Mouse (Mus musculus) embryo, embryonic 10 days (tissue): ENCODE measurements around the gene Galnt17.
A peak's percentile ranks its signal among the peaks of the same experiment; 100 is the strongest.

Experiments
- DNase-seq: peaks from one replicate; pipeline ENCODE4 v3.0.0-alpha.2; 2015; ENCODE audit warnings: low spot score

Galnt17 gene

DNA sequence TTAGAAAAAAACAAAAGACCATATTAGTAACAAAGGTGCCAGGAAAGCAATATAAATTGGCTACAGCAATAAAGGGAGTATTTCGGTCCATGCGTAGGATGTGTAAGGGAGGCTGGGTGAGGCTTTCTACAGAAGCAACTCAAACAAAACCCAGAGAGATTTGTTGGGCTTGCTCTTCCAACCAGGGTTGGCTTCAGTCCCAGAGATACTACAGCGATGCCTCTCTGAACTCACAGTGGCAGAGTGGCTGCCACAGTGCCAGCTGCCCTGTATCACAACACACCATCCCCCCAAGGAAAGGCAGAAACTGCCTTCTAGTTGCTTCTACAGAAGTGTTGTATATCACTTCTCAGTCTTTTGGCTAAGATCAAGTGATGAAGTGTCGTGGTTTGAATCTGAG, 66.6 kb downstream of the Galnt17 start:
- DNase-seq: no peak

DNA sequence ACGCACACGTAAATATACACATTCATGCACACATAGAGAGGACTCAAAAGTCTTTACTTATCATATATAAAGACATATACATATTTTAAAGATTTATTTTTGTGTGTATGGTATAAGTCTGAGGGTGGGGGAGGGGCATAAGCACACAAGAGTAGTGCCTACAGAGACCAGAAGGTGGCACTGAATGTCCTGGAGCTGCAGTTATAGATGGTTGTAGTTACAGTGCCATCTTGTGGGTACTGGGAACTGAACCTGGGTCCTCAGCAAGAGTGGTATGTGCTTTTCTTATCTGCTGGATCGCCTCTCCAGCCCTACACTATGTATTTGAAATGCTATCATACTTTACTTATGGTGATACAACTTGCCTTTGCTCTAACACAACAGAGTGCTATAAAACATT, 68.5 kb downstream of the Galnt17 start:
- no peak for DNase-seq

DNA sequence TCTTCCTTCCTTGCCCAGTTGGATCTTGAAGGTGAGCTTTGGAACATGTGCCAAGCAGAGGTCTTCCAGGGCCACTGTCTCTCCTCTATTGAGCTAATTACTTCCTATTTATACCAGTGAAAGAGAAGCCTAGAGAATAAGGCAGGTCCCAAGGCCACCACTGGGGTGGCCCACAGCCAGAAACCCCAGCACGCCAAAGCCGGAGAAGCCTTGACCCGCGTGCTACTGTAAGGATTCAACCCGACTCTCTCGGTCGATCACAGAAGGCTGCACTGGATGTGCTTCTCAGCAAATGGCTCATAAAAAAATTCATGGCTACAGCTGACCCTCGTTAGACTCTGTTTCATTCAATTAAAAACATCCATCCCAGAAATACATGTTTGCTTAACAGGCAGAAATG, 71.4 kb downstream of the Galnt17 start:
- DNase-seq: no peak

DNA sequence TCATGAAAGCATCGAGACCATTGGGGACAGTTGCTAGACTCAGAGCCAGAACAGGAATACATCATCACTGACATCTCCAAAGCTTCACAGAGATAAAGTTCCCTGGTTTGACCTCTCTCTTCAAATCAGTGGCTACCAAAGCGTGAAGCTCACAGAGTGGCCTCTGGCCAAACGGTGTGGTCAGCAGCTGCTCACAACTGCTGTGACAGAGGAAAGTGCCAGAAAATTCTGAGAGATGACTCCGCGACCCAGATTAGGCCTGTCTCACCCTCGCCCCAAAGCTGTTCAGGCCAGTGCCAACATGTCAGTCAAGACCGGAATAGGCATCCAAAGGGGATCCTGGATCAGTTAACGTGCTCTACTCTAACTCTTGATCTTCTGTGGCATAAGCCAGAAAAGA, 74.5 kb downstream of the Galnt17 start:
- no peak for DNase-seq

DNA sequence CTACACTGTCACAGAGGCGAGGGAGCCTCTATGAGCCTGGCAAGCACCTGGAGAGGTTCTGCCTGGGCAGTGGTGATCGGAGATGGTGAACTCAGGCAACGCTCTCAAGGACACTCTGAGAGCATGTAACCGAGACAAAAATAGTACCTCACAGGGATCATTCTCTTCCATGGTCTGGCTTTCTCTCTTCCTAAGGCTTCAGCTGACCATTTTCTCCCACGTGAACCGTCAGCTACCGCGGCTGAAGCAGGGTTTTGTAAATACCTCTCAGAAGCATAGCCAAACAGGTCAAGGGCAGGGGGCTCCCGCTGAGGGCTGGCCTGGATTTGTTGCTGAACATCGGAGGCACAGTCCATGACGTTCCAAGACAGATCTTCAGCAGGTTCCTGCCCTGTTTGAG, 77.2 kb downstream of the Galnt17 start:
- no peak for DNase-seq

DNA sequence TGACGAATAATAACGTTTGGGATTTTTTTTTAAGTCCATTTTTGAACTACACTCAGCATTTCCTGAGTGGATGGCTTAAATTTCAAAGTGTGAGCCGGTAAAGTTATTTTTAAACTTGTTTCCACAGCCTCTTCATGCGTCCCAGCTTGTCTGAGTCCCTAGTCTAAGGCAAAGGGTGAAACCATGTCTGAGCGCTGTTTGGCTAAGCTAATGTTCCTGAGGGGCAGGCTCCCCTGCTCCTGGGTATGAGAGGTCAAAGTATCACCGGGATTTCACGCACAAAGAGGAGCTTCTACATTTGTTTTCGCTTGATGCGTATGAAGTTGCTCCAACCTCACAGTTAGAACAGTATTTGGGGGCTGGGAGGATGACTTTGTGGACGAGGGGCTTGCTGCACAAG, 78.6 kb downstream of the Galnt17 start:
- DNase-seq: no peak

DNA sequence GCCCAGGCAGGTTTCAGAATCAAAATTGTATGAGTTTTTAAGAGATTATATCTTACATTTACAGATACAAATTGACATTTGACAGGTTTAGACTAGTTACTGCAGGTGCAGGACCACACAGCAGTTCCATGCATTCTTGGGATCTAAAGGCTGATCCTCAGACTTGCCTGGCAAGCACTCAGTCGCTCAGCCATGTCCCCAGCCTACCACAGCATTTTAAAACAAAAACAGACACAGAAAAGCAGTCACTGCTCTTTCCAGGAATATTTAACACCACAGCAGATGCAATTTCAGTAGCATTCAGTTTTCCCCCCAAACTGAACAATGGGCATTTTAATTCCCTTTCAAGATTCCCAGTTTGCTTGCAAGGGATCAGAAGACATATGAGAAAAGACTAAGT, 84.9 kb downstream of the Galnt17 start:
- DNase-seq: no peak

DNA sequence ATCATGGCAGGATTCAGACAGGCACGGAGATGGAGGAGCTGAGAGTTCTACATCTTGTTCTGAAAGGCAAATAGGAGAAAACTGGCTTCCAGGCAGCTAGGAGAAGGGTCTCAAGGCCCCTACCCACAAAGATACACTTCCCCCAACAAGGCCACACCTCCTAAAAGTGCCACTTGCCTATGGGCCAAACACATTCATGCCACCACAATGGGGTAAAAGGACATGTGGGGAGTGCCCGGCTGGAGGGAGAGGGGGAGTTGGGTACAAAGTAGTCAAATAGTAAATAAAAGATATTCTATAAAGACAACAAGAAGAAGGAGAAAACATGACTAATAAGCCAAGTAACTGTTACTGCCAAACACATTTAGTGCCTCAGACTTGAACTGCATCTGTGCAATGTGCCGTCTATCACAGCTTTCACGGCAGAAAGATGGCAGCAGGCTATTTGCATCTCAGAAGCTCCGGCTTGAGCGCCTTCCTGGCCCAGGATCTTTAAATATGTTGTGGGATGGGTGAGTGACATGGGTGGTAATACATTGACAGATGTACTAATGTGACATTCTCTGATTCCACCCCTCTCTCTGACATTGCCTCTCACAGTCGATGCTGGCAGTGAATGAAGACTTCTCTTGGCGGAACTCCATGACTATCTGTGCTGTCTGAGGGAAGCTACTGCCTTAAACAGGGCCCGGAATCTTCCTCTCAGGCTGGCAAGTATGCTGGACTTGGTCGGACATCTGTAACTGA, 85.6 kb downstream of the Galnt17 start:
- no peak for DNase-seq

DNA sequence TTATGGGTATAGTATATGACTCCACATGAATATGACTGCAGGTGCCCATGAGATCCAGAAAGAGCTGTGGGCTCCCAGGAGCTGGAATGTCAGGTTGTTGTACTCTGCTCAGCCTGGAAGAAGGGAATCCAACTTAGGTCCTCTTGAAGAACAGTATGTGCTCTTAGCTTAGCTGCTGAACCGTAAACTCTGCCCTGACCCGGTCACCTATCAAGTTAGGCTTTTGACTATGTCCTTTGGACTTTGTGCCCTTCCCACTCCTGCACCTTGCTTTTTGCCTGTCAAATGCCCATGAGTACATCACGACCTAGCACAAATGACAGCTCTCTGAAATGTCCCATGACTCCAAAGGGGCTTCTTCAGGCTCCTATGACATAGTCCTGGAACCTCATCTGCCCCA, 90.1 kb downstream of the Galnt17 start:
- DNase-seq: no peak

DNA sequence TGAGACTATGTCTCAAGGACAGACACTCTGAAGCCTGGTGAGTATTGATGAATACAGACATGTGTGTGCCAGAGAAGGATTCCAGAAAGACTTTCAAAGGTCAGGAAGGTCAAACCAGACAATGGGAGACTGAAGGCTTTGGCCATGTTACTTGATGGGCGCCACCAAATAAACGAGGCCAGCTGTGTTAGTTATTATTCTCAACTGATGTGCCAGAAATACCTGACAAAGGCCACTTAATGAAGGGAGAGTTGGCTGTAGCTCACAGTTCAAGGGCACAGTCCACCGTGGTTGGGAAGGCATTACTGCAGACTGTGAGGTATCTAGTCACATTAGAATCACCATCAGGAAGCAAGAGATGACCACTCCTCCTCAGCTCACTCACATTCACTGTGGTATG, 96.7 kb downstream of the Galnt17 start:
- peak; percentile 11 for DNase-seq

DNA sequence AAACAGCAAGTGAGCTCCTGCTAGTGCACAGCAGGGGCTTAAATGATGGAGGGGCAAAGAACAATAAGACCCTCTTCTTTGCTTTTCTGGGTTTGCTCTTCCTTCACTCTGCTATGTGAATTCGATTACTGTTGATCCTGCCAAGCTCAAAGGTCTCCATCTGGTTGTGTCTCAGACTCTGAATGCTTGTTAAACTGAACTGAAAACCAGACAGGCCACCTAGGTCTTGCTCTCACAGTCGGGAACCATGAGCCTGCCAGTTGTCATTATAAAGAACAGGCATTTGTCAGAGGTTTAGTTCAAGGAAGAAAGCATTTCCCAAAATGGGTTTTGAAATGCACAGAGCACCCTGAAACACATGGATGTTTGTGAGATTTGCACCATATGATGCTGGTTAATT, 107.2 kb downstream of the Galnt17 start:
- no peak for DNase-seq

DNA sequence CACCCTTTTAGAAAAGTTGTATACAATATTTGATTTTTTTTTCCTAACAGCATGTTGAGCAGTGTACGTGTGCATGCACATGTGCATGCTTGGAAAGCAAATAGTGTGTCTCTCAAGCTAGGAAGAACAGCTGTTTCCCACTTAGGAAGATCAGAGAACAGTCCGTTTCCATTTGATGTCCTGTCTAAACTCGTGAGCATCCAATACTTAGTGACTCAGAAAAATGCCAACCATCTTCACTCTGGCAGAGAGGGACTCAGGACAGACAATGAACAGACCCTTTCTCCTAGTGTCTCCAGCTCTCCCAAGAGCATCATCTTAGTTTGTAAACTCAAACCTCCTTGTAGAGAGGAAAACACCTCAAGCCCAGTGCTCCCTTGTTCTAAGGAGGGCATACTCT, 116.0 kb downstream of the Galnt17 start:
- no peak for DNase-seq

DNA sequence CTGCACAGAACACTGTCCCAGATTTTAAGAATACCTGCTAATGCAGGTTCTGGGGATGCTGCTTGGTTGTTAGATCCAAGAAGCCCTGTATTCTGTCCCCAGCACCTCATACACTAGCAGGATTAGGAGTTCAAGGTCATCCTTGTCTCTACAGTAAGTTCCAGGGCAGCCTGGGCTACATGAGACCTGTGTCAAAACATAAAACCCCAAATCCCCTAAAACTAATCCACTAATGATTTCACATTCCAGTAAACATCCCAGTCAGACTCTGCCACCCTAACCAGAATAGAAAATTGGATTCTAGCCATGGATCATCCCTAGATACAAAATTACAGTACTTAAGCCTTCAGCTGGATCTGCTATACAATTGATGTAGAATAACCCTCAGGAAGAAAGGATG, 123.7 kb downstream of the Galnt17 start:
- DNase-seq: no peak

DNA sequence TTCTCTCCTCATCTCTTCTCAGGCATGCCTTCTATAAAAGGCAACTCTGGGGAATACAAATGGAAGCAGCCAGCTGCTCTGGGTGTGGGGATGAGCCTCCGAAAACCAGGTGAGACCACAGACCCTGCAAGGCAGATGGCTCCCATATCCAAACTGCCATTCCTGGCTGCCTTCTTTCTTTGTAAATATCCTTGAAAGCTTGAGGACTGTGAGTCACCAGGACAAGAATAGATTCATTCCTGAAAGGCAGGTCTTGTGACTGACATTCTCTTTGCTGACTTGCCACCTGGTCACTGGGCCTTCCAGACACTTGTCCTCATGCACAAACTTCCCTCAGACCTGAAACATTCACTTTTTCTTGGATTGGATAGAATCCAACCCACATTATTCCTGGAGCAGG, 127.1 kb downstream of the Galnt17 start:
- no peak for DNase-seq

DNA sequence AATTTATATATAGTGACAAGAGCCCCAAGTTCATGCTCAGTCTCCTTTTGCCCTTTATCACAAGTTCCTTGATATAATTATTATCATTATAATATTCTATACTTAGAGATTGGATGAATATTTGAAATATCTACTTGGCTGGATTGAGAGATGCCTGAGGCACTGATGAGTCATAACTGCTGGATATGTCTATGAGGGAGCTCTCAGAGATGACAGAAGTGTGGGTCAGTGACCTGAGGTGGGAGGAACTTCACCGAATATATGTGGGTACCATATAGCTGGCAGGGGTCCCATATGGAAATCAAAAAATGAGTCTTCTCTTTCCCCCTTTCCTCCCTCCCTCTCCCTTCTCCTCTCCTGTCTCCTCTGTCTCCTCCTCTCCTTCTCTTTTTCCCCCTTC, 127.5 kb downstream of the Galnt17 start:
- DNase-seq: no peak

DNA sequence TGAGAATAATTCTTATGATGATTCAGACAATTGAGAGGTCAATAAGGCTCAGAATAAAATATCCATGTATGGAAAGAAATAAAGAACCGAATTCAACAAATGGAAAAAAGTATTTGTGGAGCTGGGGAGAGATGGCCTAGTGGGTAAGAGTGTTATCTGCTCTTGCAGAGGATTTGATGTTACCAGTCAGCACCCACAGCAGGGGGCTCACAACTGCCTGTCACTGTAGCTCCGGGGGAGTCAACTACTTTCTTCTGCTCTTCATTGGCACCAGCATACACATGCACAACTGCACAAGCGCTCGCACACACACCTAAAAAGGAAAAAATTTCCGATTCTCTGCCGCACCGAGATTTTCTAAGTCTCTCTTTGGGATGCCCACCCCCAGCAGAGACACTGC, 130.4 kb downstream of the Galnt17 start:
- DNase-seq: no peak

DNA sequence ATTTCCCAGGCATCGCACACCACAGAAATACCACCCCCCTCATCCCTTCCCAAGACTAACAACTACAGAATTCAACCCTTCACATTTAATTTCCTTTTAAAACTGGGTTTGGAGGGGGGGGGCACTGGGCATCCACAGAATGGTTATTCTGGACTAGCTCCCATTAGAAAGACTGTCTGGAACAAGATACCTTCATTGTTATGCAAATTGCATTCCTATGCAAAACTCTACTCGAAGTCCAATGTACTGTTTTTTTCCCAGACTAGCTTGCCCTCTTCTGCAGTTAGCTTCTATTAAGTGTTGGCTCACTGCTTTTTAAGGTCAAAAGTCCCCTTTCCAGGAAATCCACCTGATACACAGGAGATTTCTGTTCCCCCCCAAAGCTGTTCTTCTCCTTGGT, 131.1 kb downstream of the Galnt17 start:
- DNase-seq: peak; percentile 13

DNA sequence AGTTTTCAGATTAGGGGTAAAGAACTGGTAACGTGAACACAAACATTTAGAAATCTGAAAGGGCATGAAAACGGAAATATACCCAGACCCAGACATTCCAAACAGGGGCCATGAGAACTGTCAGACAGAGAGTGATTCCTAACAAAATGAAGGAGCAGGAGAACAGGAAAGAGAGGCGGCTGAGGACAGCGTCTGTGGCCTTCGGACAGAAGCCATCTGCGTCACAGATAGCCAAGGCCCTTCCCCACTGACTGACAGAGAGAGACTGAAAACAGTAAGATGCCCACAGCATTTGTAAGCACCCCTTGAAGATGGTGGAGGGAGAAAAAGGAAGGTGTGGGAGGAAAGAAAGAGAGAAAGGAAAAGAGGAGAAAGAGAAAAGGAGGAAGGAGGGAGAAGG, 139.1 kb downstream of the Galnt17 start:
- DNase-seq: no peak

DNA sequence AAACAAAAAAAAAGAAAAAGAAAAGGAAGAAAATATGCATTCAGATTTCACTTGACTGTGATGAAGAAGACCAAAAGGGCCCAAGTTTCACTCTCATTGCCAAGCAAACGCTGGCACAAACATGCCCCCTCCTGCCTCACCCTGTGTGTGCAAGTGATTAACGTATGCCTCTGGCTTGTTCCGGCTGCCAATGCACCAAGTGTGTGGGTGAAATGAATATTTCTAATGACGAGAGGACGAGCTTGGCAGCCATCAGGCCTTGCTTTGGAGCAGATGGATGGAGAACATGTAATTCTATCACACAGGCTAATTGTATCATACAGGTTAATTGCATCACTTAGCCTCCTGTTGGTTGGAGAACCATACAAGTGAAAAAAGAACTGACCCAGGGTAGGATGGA, 140.9 kb downstream of the Galnt17 start:
- no peak for DNase-seq

DNA sequence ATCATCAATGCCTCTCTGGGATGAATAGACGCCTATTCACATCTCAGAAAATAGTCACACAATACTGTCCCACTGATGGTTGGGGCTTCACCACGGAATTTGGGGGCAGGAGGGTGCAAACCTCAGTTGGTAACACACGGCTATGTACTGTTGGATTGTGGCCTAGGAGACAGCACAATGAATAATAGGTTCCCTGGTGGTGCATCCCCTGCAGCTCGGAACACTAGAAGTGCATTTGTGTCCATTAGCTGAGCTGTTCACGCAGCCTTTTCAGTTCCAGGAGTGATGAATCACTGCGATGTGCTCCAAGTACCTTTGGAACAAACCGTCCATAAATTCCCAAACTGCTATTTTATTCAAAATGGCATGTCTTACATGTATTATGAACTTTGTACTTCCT, 142.6 kb downstream of the Galnt17 start:
- no peak for DNase-seq

DNA sequence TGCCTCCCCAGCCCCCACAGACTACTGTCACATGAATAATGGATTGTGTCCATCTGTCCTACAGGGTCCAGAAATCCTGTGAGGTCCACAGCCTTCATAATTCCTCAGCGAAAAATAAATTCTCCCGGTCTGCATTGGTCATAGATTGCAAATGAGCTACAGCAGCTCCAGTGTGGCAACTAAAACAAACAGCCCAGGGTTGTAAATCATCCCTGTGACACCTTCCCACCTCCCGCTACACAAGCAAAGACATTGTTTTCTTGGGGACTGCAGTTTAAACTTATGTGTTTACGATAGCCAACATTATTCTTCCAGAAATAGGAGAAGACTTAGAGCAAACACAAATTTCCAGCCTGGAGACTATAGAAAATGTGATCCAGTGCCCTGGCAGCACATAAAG, 150.4 kb downstream of the Galnt17 start:
- peak; percentile 17 for DNase-seq

DNA sequence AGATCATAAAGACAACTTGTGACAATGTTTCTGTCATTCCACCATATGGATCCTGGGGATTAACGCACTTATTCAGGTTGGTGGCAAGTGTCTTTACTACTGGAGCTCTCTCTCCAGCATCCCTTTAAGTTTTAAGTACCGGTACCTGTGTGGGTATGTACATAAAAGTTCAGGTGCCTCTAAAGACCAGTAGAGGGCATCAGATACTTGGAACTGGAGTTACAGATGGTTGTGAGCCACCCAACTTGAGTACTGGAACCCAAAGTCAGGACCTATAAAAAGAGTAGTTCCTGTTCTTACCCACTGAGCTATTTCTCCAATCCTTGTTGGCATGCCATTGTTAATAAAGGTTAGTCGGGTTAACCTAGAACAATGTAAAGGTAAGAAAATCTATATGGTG, 152.0 kb downstream of the Galnt17 start:
- no peak for DNase-seq

DNA sequence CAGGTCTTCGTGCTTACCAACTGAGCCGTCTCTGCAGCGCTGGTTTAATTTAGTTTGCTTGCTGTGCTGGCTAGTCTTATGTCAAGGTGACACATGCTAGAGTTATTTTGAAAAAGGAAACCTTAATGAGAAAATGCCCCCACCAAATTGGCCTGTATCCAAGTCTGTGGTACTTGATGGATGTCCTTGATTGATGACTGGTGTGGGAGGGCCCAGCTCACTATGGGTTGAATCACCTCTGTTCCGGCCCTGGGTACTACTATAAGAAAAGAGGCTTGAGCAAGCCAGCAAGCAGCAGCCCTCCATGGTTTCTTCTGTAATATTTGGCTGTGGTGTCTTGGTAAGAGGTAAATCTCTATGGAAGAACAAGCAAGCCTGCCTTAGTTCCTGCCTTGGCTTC, 165.7 kb downstream of the Galnt17 start:
- no peak for DNase-seq

DNA sequence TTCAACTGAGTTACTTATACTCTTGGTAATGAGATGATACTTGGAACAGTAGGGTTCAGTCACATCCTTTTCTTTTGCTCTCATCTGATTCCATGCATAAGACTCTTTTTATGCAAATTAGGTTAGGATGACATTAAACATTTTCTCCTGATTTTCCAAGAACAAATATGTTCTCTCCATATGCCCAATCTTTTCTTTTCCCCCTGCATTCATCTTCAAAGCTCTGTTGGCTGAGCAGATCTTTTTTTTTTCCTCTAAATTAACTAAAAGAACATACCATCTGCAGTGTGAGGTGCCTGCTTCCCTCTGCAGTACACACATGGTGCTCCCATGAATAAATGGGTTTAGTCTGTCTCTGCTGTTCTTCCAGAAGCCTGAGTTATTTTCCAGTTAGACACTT, 173.5 kb downstream of the Galnt17 start:
- DNase-seq: no peak
